Mouse (Mus musculus) G1E (cell line): ENCODE results near the gene Fam71e1.

Source experiments
- CTCF ChIP-seq: IDR thresholded peaks from 2 replicates; pipeline ENCODE4 v1.5.1; 2012; ENCODE audit warnings: low read depth, low read length, inconsistent platforms, mixed read lengths
- GATA1 ChIP-seq: IDR thresholded peaks from 2 replicates; pipeline ENCODE4 v1.6.1; 2012; ENCODE audit warnings: borderline replicate concordance, low read length, inconsistent platforms, mixed read lengths

DNA sequence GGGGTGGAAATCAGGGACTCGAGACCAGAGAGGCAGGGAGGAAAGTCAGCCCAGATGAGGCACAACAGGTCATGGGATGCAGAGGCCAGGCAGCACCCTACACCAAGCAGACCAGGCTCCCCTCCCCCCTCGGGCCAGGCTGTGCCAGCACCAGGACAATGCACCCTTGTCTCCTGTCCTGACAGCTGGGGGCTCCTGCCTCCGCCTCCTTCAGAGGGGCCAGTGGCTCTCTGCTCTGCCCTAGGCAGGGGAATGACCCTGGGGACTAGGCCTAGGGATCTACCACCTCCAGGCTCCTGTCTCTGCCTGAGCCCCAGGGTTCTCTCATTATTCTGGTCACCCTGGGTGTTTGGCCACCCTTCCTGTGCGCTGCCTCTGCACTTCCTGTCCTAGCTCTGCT lies 22.0 kb upstream of the Fam71e1 start:
- TF ChIP-seq CTCF (no peak), GATA1 (no peak)
